Mouse (Mus musculus) layer of hippocampus, postnatal 10 days (tissue): ENCODE results near the gene Nsmce1. TPM values are rescaled to one million over a fixed set of nuclear protein-coding genes. Genes with fewer than 3 reads are reported as not detected.
"Not testable (repeated sequence)": the region's sequence is repeated elsewhere in the genome, so short reads cannot be mapped to it uniquely, and the experiment has no call there.

Experiments used
- DNase-seq, 2 experiments: peaks; one replicate each; pipeline ENCODE4 v3.0.0; 2021; ENCODE audit warnings: low spot score in 2 of 2
- total RNA-seq, 2 experiments: library from RNA; stranded (reverse); gene quantifications; 2 replicates each; pipeline ENCODE4 v1.2.3; 2021

Gene Nsmce1
- total RNA-seq, 2 experiments from 2014 or later = 25.6 to 28.9 TPM

- no peak for DNase-seq
These were observed 49.1 kb downstream of the Nsmce1 start for GRCm38 (mm10) chr7:125442323-125442722.

DNA sequence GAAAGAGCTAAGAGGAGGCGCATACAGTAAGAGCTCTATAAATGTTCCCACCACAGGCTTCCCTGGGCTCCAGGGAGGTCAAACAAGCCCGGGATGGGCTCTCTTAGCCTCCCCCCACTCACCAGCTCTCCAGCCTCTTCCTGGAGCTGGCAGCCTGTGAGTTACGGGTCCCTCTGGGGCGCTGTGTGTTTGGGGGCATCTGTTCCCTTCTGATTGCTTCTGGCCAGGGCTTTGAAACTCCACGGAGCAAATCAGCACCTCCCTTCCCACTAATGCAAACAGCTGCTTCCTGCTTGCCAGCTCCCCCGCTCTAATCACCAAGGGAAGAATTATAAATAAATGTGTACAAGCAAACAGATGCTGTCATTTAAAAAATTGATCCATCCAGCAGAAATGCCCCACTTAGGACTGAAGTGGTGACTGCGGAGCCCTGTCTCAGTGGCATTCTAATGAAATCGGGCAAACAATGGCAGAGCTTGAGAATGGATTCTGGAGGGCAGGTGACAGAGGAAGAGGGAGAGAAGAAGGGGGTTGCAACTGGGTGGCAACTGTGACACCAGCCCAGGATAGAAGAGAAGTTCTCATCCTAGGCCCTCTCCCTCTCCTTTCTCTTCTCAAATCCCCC is 56.6 kb downstream of the Nsmce1 start:
- no peak for DNase-seq

- no peak for DNase-seq
These were observed 57.5 kb downstream of the Nsmce1 start for GRCm38 (mm10) chr7:125433874-125434273.

- DNase-seq = no peak
These were observed 61.1 kb downstream of the Nsmce1 start for GRCm38 (mm10) chr7:125430170-125430842.

DNA sequence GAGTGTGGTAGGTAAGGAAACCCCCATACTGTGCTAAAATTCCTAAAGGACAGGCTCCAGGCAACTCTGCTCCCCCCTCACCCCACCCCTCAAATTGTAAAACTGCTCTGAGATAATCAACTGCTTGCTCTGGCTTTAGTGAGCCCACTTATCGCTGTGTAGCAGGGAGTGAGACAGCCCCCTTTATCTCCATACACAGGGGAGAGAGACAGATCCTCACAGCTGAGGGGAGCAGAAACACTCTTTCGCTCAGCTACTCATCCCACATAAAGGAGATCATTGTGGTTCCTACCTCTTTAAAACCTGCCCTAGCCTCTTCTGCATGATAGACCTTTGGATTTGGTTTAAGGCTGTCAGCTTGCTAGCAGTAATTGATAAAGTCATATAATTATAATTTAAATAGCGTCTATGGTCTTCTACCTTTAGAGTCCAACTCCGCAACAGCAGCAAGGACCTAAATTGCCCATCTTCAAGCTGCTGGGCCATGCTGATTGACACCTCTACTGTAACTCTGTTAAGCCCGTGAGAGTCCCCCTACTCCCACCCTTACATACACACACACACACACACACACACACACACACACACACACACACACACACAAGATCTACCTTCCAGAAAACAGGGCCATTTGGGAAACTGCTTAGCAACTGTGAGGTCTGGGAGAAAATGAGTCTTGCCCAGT is 62.4 kb downstream of the Nsmce1 start:
- not testable (repeated sequence) for DNase-seq

DNA sequence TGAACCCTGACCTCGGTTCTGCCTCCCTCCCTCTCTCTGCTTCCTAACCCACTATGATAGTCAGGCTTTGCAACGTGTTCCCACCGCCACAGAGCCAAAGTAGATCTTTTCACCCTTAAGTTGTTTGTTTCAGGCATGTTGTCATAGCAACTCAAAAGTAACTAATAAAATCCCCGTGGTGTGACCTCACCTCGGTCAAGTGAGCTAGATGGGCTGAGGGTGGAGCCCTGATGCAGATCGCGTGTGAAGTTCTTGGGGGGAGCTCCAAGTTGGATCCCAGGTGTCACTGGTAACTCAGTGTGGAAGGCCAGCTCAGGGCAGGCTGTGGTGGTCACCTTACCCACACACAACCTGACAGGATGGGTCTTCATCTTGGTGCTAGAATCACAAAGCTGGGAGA is 63.0 kb downstream of the Nsmce1 start:
- no peak for DNase-seq

DNA sequence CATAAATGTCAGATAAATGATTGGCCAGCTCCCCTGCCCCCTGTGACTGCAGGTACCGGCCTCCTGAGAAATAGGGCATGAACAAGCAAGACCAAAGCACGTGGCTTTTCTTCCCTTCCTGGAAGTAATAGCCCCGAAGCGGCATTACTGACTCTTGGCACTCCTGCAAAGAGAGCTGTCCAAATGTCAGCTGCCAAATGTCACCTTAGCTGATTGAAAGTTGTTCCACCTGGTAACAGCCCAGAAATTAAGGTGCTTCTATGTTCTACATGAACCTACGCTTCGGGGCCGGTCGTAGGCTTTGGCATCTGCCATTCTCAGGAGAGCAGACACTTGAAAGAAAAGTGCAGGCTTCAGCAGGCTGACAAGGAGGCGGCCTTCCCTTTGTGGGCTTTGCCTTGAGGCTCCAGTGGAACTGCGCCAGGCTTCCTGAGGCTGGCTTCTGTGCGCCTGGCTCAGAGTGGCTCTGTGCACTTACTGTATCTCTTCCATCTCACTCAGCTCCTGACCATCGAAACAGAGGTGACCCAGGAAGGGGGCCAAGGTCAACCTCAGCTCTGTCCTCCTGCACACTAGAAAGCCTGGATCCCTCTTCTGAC is 63.8 kb downstream of the Nsmce1 start:
- DNase-seq = peak in 1 of 2 experiments; percentile 20

- no peak for DNase-seq
These were observed 68.3 kb downstream of the Nsmce1 start for GRCm38 (mm10) chr7:125423056-125423455.

DNA sequence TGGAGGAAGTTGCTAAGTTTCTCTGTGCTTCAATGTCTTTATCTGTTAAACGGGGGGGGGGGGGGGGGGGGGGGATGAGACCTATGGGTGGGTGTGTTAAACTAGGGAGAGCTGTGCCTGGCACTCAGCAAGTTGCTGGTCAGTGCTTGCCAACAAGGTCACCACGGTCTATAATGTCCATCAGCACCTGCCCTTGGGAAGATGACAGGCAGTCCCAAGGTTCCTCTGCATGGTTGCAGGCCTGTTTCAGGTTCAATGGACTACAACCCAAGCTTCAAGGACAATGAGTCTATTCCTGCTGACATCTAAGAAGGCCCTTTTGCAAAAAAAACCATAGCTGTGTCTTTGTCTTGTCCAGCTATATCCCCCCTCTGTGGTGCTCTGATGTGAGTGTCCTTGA is 69.5 kb downstream of the Nsmce1 start:
- DNase-seq = no peak

DNA sequence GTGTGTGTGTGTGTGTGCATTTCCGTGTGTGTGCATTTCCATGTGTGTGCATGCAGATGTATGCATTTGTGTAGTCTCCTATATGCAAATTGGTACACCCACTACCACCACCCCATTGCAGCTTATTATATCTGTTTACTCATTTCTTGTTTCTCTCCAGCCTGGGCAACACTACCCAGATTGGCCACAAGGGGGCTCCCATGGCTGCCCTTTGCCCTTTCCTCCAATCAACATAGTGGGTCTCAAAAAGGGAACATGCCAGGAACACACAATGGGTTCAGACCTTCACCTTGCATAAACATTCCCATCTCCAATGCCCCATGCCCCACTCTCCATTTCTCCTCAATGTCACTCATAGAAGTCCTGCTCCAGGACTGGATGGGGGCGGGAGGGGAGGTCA is 71.2 kb downstream of the Nsmce1 start:
- peak; percentile 34 to 47 for DNase-seq

- DNase-seq = no peak
These were observed 73.0 kb downstream of the Nsmce1 start for GRCm38 (mm10) chr7:125418413-125418812.

Other genes with a start within 250 kb of the Nsmce1 start
- 1 to 10 TPM; 3.3 to 3.9 TPM for gene Kdm8, start 46.9 kb downstream of the Nsmce1 start, total RNA-seq
- gene Il4ra, start 60.5 kb upstream of the Nsmce1 start, total RNA-seq = 1 to 10 TPM; 4.0 to 8.3 TPM
- 1 to 10 TPM in 1 of 2 experiments, under 1 TPM in 1; 0.60 to 1.1 TPM for gene Il21r, start 111.8 kb upstream of the Nsmce1 start, total RNA-seq
- gene Gtf3c1, start 216.2 kb upstream of the Nsmce1 start, total RNA-seq = 10 to 100 TPM; 79.0 to 87.7 TPM
- 10 to 100 TPM; 20.6 to 24.7 TPM for gene D430042O09Rik, start 216.3 kb upstream of the Nsmce1 start, total RNA-seq